Mouse (Mus musculus) G1E (cell line): ENCODE results near the gene Zfp579. TPM values are rescaled to one million over a fixed set of nuclear protein-coding genes. Genes with fewer than 3 reads are reported as not detected.
"Not testable (repeated sequence)": the region's sequence is repeated elsewhere in the genome, so short reads cannot be mapped to it uniquely, and the experiment has no call there.

ENCODE experiments used
- ATAC-seq: 2 replicates; pipeline ENCODE4 v1.8.0; 2016; ENCODE audit warnings: mild to moderate bottlenecking; ENCODE audit not compliant: insufficient number of reproducible peaks, poor library complexity, low FRiP score, severe bottlenecking; ENCODE audit errors: extremely low read depth
- DNase-seq: peaks from one replicate; pipeline ENCODE4 v3.0.0; 2012; ENCODE audit warnings: low spot score
- H3K27me3 ChIP-seq: 2 replicates; pipeline ENCODE4 v1.6.1; 2012; ENCODE audit warnings: mild to moderate bottlenecking, low read length, inconsistent platforms; ENCODE audit not compliant: insufficient read depth
- H3K36me3 ChIP-seq: replicated peaks from 2 replicates; pipeline ENCODE3; 2012; ENCODE audit warnings: mild to moderate bottlenecking, inconsistent platforms
- H3K4me1 ChIP-seq: 2 replicates; pipeline ENCODE4 v1.6.1; 2012; ENCODE audit warnings: low read depth, low read length, inconsistent platforms, mixed read lengths; ENCODE audit not compliant: insufficient read depth
- H3K4me3 ChIP-seq: 2 replicates; pipeline ENCODE4 v1.5.1; 2012; ENCODE audit warnings: low read depth, mild to moderate bottlenecking, inconsistent platforms, low read length, moderate library complexity, mixed read lengths
- H3K9me3 ChIP-seq: replicated peaks from 2 replicates; pipeline ENCODE4 v1.6.1; 2012; ENCODE audit warnings: inconsistent platforms
- CTCF ChIP-seq: IDR thresholded peaks from 2 replicates; pipeline ENCODE4 v1.5.1; 2012; ENCODE audit warnings: low read depth, low read length, inconsistent platforms, mixed read lengths
- GATA1 ChIP-seq: IDR thresholded peaks from 2 replicates; pipeline ENCODE4 v1.6.1; 2012; ENCODE audit warnings: borderline replicate concordance, low read length, inconsistent platforms, mixed read lengths
- GATA2 ChIP-seq: IDR thresholded peaks from 2 replicates; pipeline ENCODE4 v1.6.1; 2012; ENCODE audit warnings: low read depth, low read length, inconsistent platforms, borderline replicate concordance
- POLR2AphosphoS5 ChIP-seq: IDR thresholded peaks from 2 replicates; pipeline ENCODE4 v1.6.1; 2012; ENCODE audit warnings: low read depth, low read length, inconsistent platforms; ENCODE audit not compliant: insufficient replicate concordance
- TAL1 ChIP-seq: conservative IDR thresholded peaks from 2 replicates; pipeline ENCODE4 v1.6.1; 2012; ENCODE audit warnings: low read depth, low read length, inconsistent platforms, mixed read lengths
- polyA plus RNA-seq: library from polyadenylated mRNA; stranded (reverse); fragments of >175 nt; gene quantifications from 2 replicates; pipeline ENCODE4 v1.2.3, GENCODE M21; 2012
- total RNA-seq, 2 experiments: library from RNA; stranded (forward) in 1 of 2; stranded (reverse) in 1 of 2; fragments of 200-1000 nt in 1 of 2; fragments of >200 nt in 1 of 2; fragmentation: Nextera tagmentation in 1 of 2; gene quantifications; 2 replicates each; pipeline ENCODE4 v1.2.3; 2014 to 2017

Gene Zfp579
- total and polyA plus RNA-seq, 3 experiments = 0.71 to 4.1 TPM; not detected in 1

DNA sequence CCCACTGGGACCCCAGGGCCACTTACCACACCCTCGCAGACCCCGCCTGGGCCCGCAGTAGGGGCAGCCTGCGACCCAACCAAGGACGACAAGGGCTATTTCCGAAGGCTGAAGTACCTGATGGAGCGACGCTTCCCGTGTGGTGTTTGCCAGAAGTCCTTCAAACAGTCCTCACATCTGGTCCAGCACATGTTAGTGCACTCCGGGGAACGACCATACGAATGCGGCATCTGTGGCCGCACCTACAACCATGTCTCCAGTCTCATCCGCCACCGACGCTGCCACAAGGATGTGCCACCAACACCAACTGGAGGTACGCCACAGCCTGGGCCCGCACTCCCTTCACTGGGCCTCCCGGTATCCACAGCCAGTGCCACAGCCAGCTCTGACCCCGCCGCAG is 33.6 kb upstream of the Zfp579 start:
- Histone ChIP-seq H3K9me3 (peaks cover 33% of the 10 kb centered on the region), H3K27me3 (peaks cover 12% of the 10 kb centered on the region; the same call in 1 of the 2 replicates), H3K36me3 (peaks cover 98% of the 10 kb centered on the region), H3K4me3 (peak overlapping the region; percentile 54), H3K4me1 (peaks cover 26% of the 10 kb centered on the region)
- TF ChIP-seq GATA1 = no peak
- no peak for TF ChIP-seq POLR2AphosphoS5
- TF ChIP-seq TAL1 = no peak
- TF ChIP-seq CTCF = no peak
- no peak for TF ChIP-seq GATA2
- DNase-seq = no peak
- no peak for ATAC-seq

DNA sequence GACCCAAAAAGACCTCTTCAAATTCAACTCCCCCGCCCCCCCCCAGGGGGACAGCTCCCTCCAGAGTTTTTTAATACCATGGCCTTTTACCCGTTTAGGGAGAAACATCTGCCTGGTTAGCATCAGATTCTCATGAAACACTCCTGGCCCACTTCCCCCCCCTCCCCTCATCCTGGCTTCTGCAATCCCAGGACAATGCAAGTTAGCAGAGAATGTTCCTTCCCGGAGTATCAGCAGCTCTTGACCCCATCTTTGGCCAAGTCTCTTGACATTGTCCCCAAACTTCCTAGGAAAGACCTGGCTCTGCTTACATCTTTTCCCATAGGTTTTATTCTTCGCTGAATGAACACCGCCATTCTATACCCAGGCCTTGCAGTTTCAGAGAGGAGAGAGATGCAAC is 25.2 kb upstream of the Zfp579 start:
- Histone ChIP-seq H3K9me3 (peaks cover 13% of the 10 kb centered on the region), H3K4me1 (peaks cover 75% of the 10 kb centered on the region), H3K27me3 (no peaks in the 10 kb centered on the region), H3K4me3 (peak overlapping the region; percentile 80), H3K36me3 (peaks cover 72% of the 10 kb centered on the region)
- DNase-seq (no peak), ATAC-seq (no peak)
- no peak for TF ChIP-seq GATA2
- TF ChIP-seq POLR2AphosphoS5 = no peak
- TF ChIP-seq GATA1 = no peak
- TF ChIP-seq TAL1 = no peak
- no peak for TF ChIP-seq CTCF

DNA sequence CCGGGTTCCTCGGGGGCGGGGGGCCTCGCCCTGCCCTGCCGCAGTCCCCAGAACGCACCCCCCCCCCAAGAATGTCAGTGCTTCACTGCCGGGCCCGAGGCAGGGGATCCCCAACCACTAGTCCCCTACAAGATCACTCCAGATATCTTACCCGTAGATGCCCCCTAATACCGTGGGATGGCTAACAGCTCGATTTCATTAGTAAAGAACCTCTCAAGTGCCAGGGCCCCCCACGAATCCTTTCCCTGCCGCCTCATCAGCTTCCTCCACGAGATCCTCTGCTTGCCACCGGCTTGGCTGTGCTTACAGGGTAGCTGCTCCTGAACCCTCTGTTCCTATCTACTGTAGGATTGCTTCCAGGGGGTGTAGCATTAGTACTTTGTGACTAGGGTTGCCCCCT is 24.7 kb upstream of the Zfp579 start:
- DNase-seq = no peak
- peaks cover 66% of the 10 kb centered on the region for H3K36me3 ChIP-seq
- no peak for ATAC-seq
- no peak for TF ChIP-seq TAL1
- no peak for TF ChIP-seq GATA1
- TF ChIP-seq GATA2 = no peak
- TF ChIP-seq POLR2AphosphoS5 = no peak
- TF ChIP-seq CTCF = no peak
- H3K9me3 ChIP-seq = peaks cover 13% of the 10 kb centered on the region
- H3K27me3 ChIP-seq = no peaks in the 10 kb centered on the region
- peaks cover 75% of the 10 kb centered on the region for H3K4me1 ChIP-seq
- peak overlapping the region; percentile 80 for H3K4me3 ChIP-seq

DNA sequence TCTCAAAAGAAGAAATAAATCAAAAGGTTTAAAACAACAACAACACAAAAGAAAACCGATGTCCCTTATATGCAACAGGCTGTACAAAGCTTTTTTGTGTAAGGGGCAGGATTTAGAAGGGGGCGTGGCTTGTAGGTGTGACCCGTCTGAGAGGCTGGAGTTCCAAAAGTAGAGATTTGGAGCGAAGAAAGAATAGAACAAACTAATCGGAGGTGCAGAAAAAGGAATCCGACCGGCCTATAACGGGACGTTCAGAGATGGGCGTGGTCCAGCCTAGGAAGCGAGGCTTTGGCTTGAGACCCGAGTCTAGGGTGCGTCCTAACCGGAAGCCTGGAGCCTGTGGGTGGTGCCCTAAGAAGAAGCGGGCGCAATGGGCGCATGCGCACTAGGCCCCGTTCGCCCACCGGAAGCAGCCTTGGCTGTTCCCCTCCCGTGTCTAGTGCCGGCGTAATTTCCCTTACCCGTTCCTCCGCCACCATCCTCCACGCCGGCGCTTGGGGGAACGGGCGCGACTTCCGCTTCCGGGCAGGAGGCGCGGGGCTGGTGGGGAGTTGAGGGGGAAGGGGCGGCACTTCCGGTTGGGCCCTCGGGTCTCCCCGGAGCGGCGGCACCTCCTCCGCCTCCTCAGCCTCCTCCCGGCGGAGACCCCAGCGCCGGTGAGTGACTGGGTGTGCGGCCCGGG is 24.2 kb upstream of the Zfp579 start, which contains the start of the genes Zfp865 and Ccdc106:
TSS of gene Zfp865 (plus strand) at position 377 of the 682 bp plus-strand sequence.
TSS of gene Ccdc106 (plus strand) at position 554 of the 682 bp plus-strand sequence.
- H3K27me3 ChIP-seq = no peaks in the 10 kb centered on the region
- no peak for TF ChIP-seq CTCF
- no peak for TF ChIP-seq POLR2AphosphoS5
- TF ChIP-seq GATA2 = no peak
- no peak for TF ChIP-seq GATA1
- no peak for TF ChIP-seq TAL1
- ATAC-seq (peak; percentile 83), DNase-seq (peak; percentile 93)
- peaks cover 70% of the 10 kb centered on the region for H3K4me1 ChIP-seq
- peaks cover 13% of the 10 kb centered on the region for H3K9me3 ChIP-seq
- peak within 1 kb of the TSS; percentile 80 for H3K4me3 ChIP-seq
- peaks cover 61% of the 10 kb centered on the region for H3K36me3 ChIP-seq

DNA sequence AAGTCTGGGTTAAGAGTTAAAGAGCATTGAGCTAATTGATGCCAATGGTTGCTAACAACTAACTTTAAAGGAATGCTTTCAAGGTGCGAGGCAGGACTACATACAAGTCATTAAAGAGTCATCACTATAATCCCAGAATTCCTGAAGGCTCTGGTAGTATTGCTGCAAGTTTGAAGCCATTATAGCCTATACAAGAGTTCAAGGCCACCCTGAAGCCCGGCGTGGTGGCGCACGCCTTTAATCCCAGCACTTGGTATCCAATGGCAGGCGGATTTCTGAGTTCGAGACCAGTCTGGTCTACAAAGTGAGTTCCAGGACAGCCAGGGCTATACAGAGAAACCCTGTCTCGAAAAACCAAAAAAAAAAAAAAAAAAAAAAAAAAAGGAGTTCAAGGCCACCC is 23.6 kb upstream of the Zfp579 start:
- H3K4me1 ChIP-seq = peaks cover 65% of the 10 kb centered on the region
- not testable (repeated sequence) for H3K27me3 ChIP-seq, ATAC-seq, DNase-seq
- peaks cover 13% of the 10 kb centered on the region for H3K9me3 ChIP-seq
- peak overlapping the region; percentile 80 for H3K4me3 ChIP-seq
- H3K36me3 ChIP-seq = peaks cover 55% of the 10 kb centered on the region

DNA sequence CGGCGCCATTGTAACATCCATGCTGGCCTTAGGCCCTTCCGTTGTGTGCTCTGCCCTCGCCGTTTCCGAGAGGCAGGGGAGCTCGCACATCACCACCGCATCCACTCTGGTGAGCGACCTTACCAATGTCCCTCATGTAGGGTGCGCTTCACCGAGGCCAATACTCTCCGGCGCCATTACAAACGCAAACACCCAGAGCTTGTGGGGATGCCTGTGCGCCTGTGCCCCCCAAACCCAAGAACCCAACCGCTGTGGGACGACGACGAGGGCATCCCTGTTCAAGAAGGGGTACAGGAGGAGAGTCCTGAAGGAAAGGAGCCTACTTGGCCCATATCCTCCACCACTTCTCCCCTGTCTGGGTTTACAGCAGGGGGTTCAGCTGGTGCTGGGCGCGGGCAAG is 22.0 kb upstream of the Zfp579 start:
- H3K36me3 ChIP-seq = peaks cover 42% of the 10 kb centered on the region
- no peak for ATAC-seq
- peaks cover 56% of the 10 kb centered on the region for H3K4me1 ChIP-seq
- no peak for DNase-seq
- TF ChIP-seq TAL1 (no peak), POLR2AphosphoS5 (no peak), GATA1 (no peak), GATA2 (no peak), CTCF (no peak)
- H3K9me3 ChIP-seq = peaks cover 13% of the 10 kb centered on the region
- no peaks in the 10 kb centered on the region for H3K27me3 ChIP-seq
- no peak overlapping the region; the same call in 1 of the 2 replicates for H3K4me3 ChIP-seq
